Comparison of ENCODE assay signal across 8 mouse cellular contexts in genomic region chr19:47937443-47938406, GRCm38 (mm10). TPM values are rescaled to one million over a fixed set of nuclear protein-coding genes. Genes with fewer than 3 reads are reported as not detected.
A peak's percentile ranks its signal among the peaks of the same experiment; 100 is the strongest.
DNase-seq lines count a peak whose midpoint lies in the region; ATAC-seq and TF ChIP-seq lines count a peak whose summit lies in the region.

Gene Cfap58, plus strand, starts transcription at chr19:47937675.

- H3K79me2 ChIP-seq in C2C12 (ENCODE audit: control insufficient read depth, insufficient read depth): no peaks in the 10 kb centered on the region

- no peak for TF ChIP-seq CTCF in C2C12 (IDR thresholded peaks at IDR 0.05; ENCODE audit: control insufficient read depth, insufficient read depth, insufficient read length)
- 0 out of 2 replicates have a peak, but pooled peaks have one; percentile 5 for TF ChIP-seq CTCF in heart, postnatal 0 days (IDR thresholded peaks at IDR 0.05; ENCODE audit: low read depth)

- H3K27me3 ChIP-seq in C2C12 (ENCODE audit: control insufficient read depth, insufficient read depth, insufficient read length): peaks cover 17% of the 10 kb centered on the region
- H3K27me3 ChIP-seq in heart, postnatal 0 days (ENCODE audit: control insufficient read depth, insufficient read depth, low read length): peaks cover 9% of the 10 kb centered on the region

- H3ac ChIP-seq in C2C12 (ENCODE audit: control insufficient read depth, insufficient read length, low read depth): peak within 1 kb of the TSS; percentile 28

- WGBS in heart, postnatal 0 days: 8% methylated on average over 41 of the region's 41 CpGs

- ATAC-seq in heart, postnatal 0 days (ENCODE audit: insufficient read depth, low read depth): peak; percentile 64
- ATAC-seq in megakaryocyte, adult 5-6 weeks (ENCODE audit: poor library complexity, severe bottlenecking): peak; percentile 87

- H3K4me2 ChIP-seq in heart, postnatal 0 days (ENCODE audit: low read depth, low read length): peak within 1 kb of the TSS; percentile 66

- in situ Hi-C loops in ES-E14 (cut with MboI; ENCODE audit: low sequenced_read_pairs in 2 of 2, unreplicated experiment in 2 of 2): no loop called here

- peaks cover 0 to 2% of the 10 kb centered on the region in 2 experiments; a peak in 1 of 4 replicates for H3K4me1 ChIP-seq in ES-E14 (ENCODE audit: control insufficient read depth in 2 of 2, insufficient read depth in 2 of 2, low read length in 2 of 2, poor library complexity in 1 of 2)
- H3K4me1 ChIP-seq in heart, postnatal 0 days (ENCODE audit: control insufficient read depth, insufficient read depth): peaks cover 6% of the 10 kb centered on the region; the same call in 1 of the 2 replicates

- H3K27ac ChIP-seq in ES-E14 (ENCODE audit: insufficient read depth, low read depth, low read length, poor library complexity, severe bottlenecking): no peak within 1 kb of the TSS
- H3K27ac ChIP-seq in heart, postnatal 0 days (ENCODE audit: low read depth): no peak within 1 kb of the TSS

- no peak within 1 kb of the TSS for H3K9ac ChIP-seq in ES-E14 (ENCODE audit: insufficient read depth, low read depth, low read length, poor library complexity, severe bottlenecking)
- H3K9ac ChIP-seq in heart, postnatal 0 days (replicated peaks; ENCODE audit: low read depth, low read length): no peak within 1 kb of the TSS

- TF ChIP-seq EP300 in heart, postnatal 0 days (IDR thresholded peaks at IDR 0.05; ENCODE audit: low read depth): no peak

- H3K4me3 ChIP-seq in C2C12 (ENCODE audit: insufficient read depth, poor library complexity, severe bottlenecking): no peak within 1 kb of the TSS
- 0 out of 4 replicates have a peak within 1 kb of the TSS, but pooled peaks of 1 of the 2 experiments have one; percentile 8 for H3K4me3 ChIP-seq in ES-E14 (ENCODE audit: insufficient read depth in 1 of 2, low read depth in 1 of 2, low read length in 2 of 2, poor library complexity in 1 of 2, severe bottlenecking in 1 of 2)
- H3K4me3 ChIP-seq in heart, postnatal 0 days (ENCODE audit: low read depth, low read length): peak within 1 kb of the TSS; percentile 42

- DNase-seq in ES-E14 (ENCODE audit: low read depth, low spot score) (peak; percentile 75), adipocyte (ENCODE audit: low spot score) (no peak)
- DNase-seq in embryo, embryonic 9.5 days (ENCODE audit: extremely low spot score): peak; percentile 85
- DNase-seq in heart, postnatal 0 days (ENCODE audit: low spot score): peak; percentile 38
- DNase-seq in kidney, postnatal 4 days: peak; percentile 79 to 86
- peak; percentile 43 to 59 for DNase-seq in right cerebral cortex, adult 2 months (ENCODE audit: low spot score in 2 of 2)

- H3K79me3 ChIP-seq in C2C12 (ENCODE audit: low read depth): no peaks in the 10 kb centered on the region

- no peaks in the 10 kb centered on the region for H3K9me3 ChIP-seq in ES-E14 (ENCODE audit: control insufficient read depth, insufficient read depth, low read depth, low read length)
- no peaks in the 10 kb centered on the region for H3K9me3 ChIP-seq in heart, postnatal 0 days (replicated peaks; ENCODE audit: control insufficient read depth, low read length)

- H3K36me3 ChIP-seq in C2C12 (ENCODE audit: control insufficient read depth, insufficient read depth): no peaks in the 10 kb centered on the region
- no peaks in the 10 kb centered on the region for H3K36me3 ChIP-seq in ES-E14 (ENCODE audit: control insufficient read depth, insufficient read depth, low read length, poor library complexity, severe bottlenecking)
- no peaks in the 10 kb centered on the region for H3K36me3 ChIP-seq in heart, postnatal 0 days (replicated peaks; ENCODE audit: control insufficient read depth, insufficient read depth, low read length)

TF ChIP-seq in C2C12, 6 proteins besides CTCF, POLR2A, EP300 and RAD21:
- no peak for TF ChIP-seq USF1 (IDR thresholded peaks at IDR 0.05; ENCODE audit: low read depth)
- TF ChIP-seq CEBPB (IDR thresholded peaks at IDR 0.05; ENCODE audit: low read depth): no peak
- no peak for TF ChIP-seq MAX (IDR thresholded peaks at IDR 0.05)
- no peak for TF ChIP-seq MYOG (IDR thresholded peaks at IDR 0.05; ENCODE audit: control insufficient read depth, extremely low read depth, insufficient read length)
- no peak for TF ChIP-seq FOSL1 (IDR thresholded peaks at IDR 0.05; ENCODE audit: insufficient read depth, low read length, poor library complexity, severe bottlenecking)
- TF ChIP-seq MYOD1 (IDR thresholded peaks at IDR 0.05; ENCODE audit: control insufficient read depth, insufficient read length, low read depth): peak; percentile 53

TF ChIP-seq in ES-E14, 5 proteins besides CTCF, POLR2A, EP300 and RAD21:
- no peak for TF ChIP-seq HCFC1 (IDR thresholded peaks at IDR 0.05; ENCODE audit: borderline replicate concordance, insufficient read depth, low read length)
- no peak for TF ChIP-seq ZNF384 (IDR thresholded peaks at IDR 0.05; ENCODE audit: low read depth, low read length)
- TF ChIP-seq MAFK (IDR thresholded peaks at IDR 0.05; ENCODE audit: insufficient read depth, low read depth, low read length): no peak
- TF ChIP-seq CHD2 (IDR thresholded peaks at IDR 0.05; ENCODE audit: low read depth, low read length): no peak
- no peak for TF ChIP-seq ZC3H11A (IDR thresholded peaks at IDR 0.05; ENCODE audit: borderline replicate concordance, low read depth, low read length)

RNA-seq across cellular contexts. Expression of gene Cfap58, which starts in this region (rescaled TPM):
- not detected for polyA plus RNA-seq in C2C12 (2012; fragmentation: generic; extraction: Trizol)
- total RNA-seq in ES-E14 (2012; rRNA removed): not detected in 2 replicates
- not detected in 2 replicates for total RNA-seq in heart, postnatal 0 days (2014; rRNA removed; ENCODE audit: low replicate concordance)
- 0.04 and 0.18 TPM in 2 replicates for polyA plus RNA-seq in heart, postnatal 0 days (2015; fragmentation: Nextera tagmentation; extraction: Ambion mirVana)
- total RNA-seq in megakaryocyte, adult 5-6 weeks (2015): not detected in 2 replicates
- total RNA-seq in megakaryocyte, adult 5-6 weeks (2017): not detected in 2 replicates

Comparison
In these comparisons a context has a peak if more than half of its experiments do, and no peak if none do; other contexts are left out.
1. Peak in DNase-seq in ES-E14; RNA of the gene not detected or under 1 TPM.
2. Peak in DNase-seq, ATAC-seq, H3K4me3 ChIP-seq and H3K4me2 ChIP-seq in heart, postnatal 0 days; RNA of the gene not detected or under 1 TPM.
3. Peak in ATAC-seq in megakaryocyte, adult 5-6 weeks; RNA of the gene not detected or under 1 TPM.